Mouse (Mus musculus): ENCODE results near the gene Fam193b. TPM values are rescaled to one million over a fixed set of nuclear protein-coding genes. Genes with fewer than 3 reads are reported as not detected.

Fam193b gene
- polyA plus RNA-seq, 1 experiment from 2014 or later, result 41.1 TPM

GRCm38 (mm10) chr13:55600657-55601056, 29.7 kb upstream of the Fam193b start:
- H3K36me3 ChIP-seq (ENCODE audit: control insufficient read depth, insufficient read depth, low read length), result peaks cover 26% of the 10 kb centered on the region
- H3K9ac ChIP-seq (ENCODE audit: low read depth, low read length), result peak overlapping the region; percentile 91
- no peaks in the 10 kb centered on the region for H3K27me3 ChIP-seq (replicated peaks; ENCODE audit: control insufficient read depth, insufficient read depth, low read length)
- peak overlapping the region; percentile 86 for H3K4me3 ChIP-seq (ENCODE audit: low read length)
- peak overlapping the region; percentile 76 for H3K4me2 ChIP-seq (ENCODE audit: low read length)
- WGBS, result 15% methylated on average over 9 of the region's 9 CpGs
- peaks cover 18% of the 10 kb centered on the region for H3K4me1 ChIP-seq (ENCODE audit: control insufficient read depth, insufficient read depth, low read depth, low read length)
- no peak overlapping the region for H3K27ac ChIP-seq (ENCODE audit: low read depth, low read length)
- peak; percentile 35; the same call in 1 of the 2 replicates for ATAC-seq
- H3K9me3 ChIP-seq (ENCODE audit: control insufficient read depth, low read length), result no peaks in the 10 kb centered on the region

- Histone ChIP-seq H3K9ac (ENCODE audit: low read depth, low read length) (peak within 1 kb of the TSS; percentile 91), H3K4me2 (ENCODE audit: low read length) (peak within 1 kb of the TSS; percentile 76), H3K27me3 (replicated peaks; ENCODE audit: control insufficient read depth, insufficient read depth, low read length) (no peaks in the 10 kb centered on the region), H3K4me1 (ENCODE audit: control insufficient read depth, insufficient read depth, low read depth, low read length) (peaks cover 18% of the 10 kb centered on the region), H3K27ac (ENCODE audit: low read depth, low read length) (peak within 1 kb of the TSS; percentile 80), H3K36me3 (ENCODE audit: control insufficient read depth, insufficient read depth, low read length) (peaks cover 33% of the 10 kb centered on the region), H3K4me3 (ENCODE audit: low read length) (peak within 1 kb of the TSS; percentile 86), H3K9me3 (ENCODE audit: control insufficient read depth, low read length) (no peaks in the 10 kb centered on the region)
- peak; percentile 92 for ATAC-seq
- 9% methylated on average over 47 of the region's 51 CpGs for WGBS
Measured at GRCm38 (mm10) chr13:55599566-55600540, 28.9 kb upstream of the Fam193b start, which contains the start of gene B4galt7. TSS of gene B4galt7 (plus strand) at chr13:55599896.

- Histone ChIP-seq H3K9ac (ENCODE audit: low read depth, low read length) (no peak overlapping the region), H3K36me3 (ENCODE audit: control insufficient read depth, insufficient read depth, low read length) (peaks cover 27% of the 10 kb centered on the region), H3K27ac (ENCODE audit: low read depth, low read length) (no peak overlapping the region), H3K4me2 (ENCODE audit: low read length) (no peak overlapping the region), H3K9me3 (ENCODE audit: control insufficient read depth, low read length) (no peaks in the 10 kb centered on the region), H3K4me3 (ENCODE audit: low read length) (no peak overlapping the region), H3K4me1 (ENCODE audit: control insufficient read depth, insufficient read depth, low read depth, low read length) (peaks cover 21% of the 10 kb centered on the region), H3K27me3 (replicated peaks; ENCODE audit: control insufficient read depth, insufficient read depth, low read length) (no peaks in the 10 kb centered on the region)
- no peak for ATAC-seq
- WGBS, result 96% methylated on average over 12 of the region's 12 CpGs
Measured at GRCm38 (mm10) chr13:55596802-55597201, 25.9 kb upstream of the Fam193b start.

- no peak overlapping the region for H3K9ac ChIP-seq (ENCODE audit: low read depth, low read length)
- no peaks in the 10 kb centered on the region for H3K27me3 ChIP-seq (replicated peaks; ENCODE audit: control insufficient read depth, insufficient read depth, low read length)
- no peak overlapping the region for H3K4me3 ChIP-seq (ENCODE audit: low read length)
- peaks cover 27% of the 10 kb centered on the region for H3K36me3 ChIP-seq (ENCODE audit: control insufficient read depth, insufficient read depth, low read length)
- H3K9me3 ChIP-seq (ENCODE audit: control insufficient read depth, low read length), result no peaks in the 10 kb centered on the region
- no peak overlapping the region for H3K27ac ChIP-seq (ENCODE audit: low read depth, low read length)
- ATAC-seq, result no peak
- H3K4me1 ChIP-seq (ENCODE audit: control insufficient read depth, insufficient read depth, low read depth, low read length), result peaks cover 14% of the 10 kb centered on the region
- WGBS, result 68% methylated on average over 12 of the region's 12 CpGs
- no peak overlapping the region for H3K4me2 ChIP-seq (ENCODE audit: low read length)
Measured at GRCm38 (mm10) chr13:55595375-55595774, 24.5 kb upstream of the Fam193b start.

GRCm38 (mm10) chr13:55593254-55593747, 22.4 kb upstream of the Fam193b start:
- Histone ChIP-seq H3K9me3 (ENCODE audit: control insufficient read depth, low read length) (no peaks in the 10 kb centered on the region), H3K4me1 (ENCODE audit: control insufficient read depth, insufficient read depth, low read depth, low read length) (peaks cover 7% of the 10 kb centered on the region), H3K4me2 (ENCODE audit: low read length) (peak overlapping the region; percentile 81), H3K4me3 (ENCODE audit: low read length) (peak overlapping the region; percentile 85), H3K9ac (ENCODE audit: low read depth, low read length) (peak overlapping the region; percentile 91), H3K27ac (ENCODE audit: low read depth, low read length) (peak overlapping the region; percentile 79), H3K36me3 (ENCODE audit: control insufficient read depth, insufficient read depth, low read length) (peaks cover 27% of the 10 kb centered on the region), H3K27me3 (replicated peaks; ENCODE audit: control insufficient read depth, insufficient read depth, low read length) (no peaks in the 10 kb centered on the region)
- WGBS, result under 1% methylated on average over 31 of the region's 31 CpGs
- ATAC-seq, result peak; percentile 74

GRCm38 (mm10) chr13:55592512-55593253, 21.8 kb upstream of the Fam193b start:
- ATAC-seq, result peak; percentile 98
- Histone ChIP-seq H3K27me3 (replicated peaks; ENCODE audit: control insufficient read depth, insufficient read depth, low read length) (no peaks in the 10 kb centered on the region), H3K9ac (ENCODE audit: low read depth, low read length) (peak overlapping the region; percentile 91), H3K9me3 (ENCODE audit: control insufficient read depth, low read length) (no peaks in the 10 kb centered on the region), H3K27ac (ENCODE audit: low read depth, low read length) (peak overlapping the region; percentile 79), H3K4me3 (ENCODE audit: low read length) (peak overlapping the region; percentile 85), H3K4me1 (ENCODE audit: control insufficient read depth, insufficient read depth, low read depth, low read length) (peaks cover 7% of the 10 kb centered on the region), H3K4me2 (ENCODE audit: low read length) (peak overlapping the region; percentile 81), H3K36me3 (ENCODE audit: control insufficient read depth, insufficient read depth, low read length) (peaks cover 26% of the 10 kb centered on the region)
- WGBS, result 5% methylated on average over 29 of the region's 29 CpGs

GRCm38 (mm10) chr13:55591961-55592490, 21.1 kb upstream of the Fam193b start:
- ATAC-seq, result peak; percentile 9; the same call in 1 of the 2 replicates
- H3K4me2 ChIP-seq (ENCODE audit: low read length), result no peak overlapping the region
- peaks cover 20% of the 10 kb centered on the region for H3K36me3 ChIP-seq (ENCODE audit: control insufficient read depth, insufficient read depth, low read length)
- WGBS, result 73% methylated on average over 4 of the region's 4 CpGs
- H3K4me3 ChIP-seq (ENCODE audit: low read length), result no peak overlapping the region
- no peaks in the 10 kb centered on the region for H3K27me3 ChIP-seq (replicated peaks; ENCODE audit: control insufficient read depth, insufficient read depth, low read length)
- H3K4me1 ChIP-seq (ENCODE audit: control insufficient read depth, insufficient read depth, low read depth, low read length), result peaks cover 7% of the 10 kb centered on the region
- no peak overlapping the region for H3K9ac ChIP-seq (ENCODE audit: low read depth, low read length)
- H3K27ac ChIP-seq (ENCODE audit: low read depth, low read length), result no peak overlapping the region
- H3K9me3 ChIP-seq (ENCODE audit: control insufficient read depth, low read length), result no peaks in the 10 kb centered on the region

GRCm38 (mm10) chr13:55578086-55578485, 7.2 kb upstream of the Fam193b start:
- WGBS, result 85% methylated on average over 4 of the region's 4 CpGs
- Histone ChIP-seq H3K27ac (ENCODE audit: low read depth, low read length) (no peak overlapping the region), H3K27me3 (replicated peaks; ENCODE audit: control insufficient read depth, insufficient read depth, low read length) (no peaks in the 10 kb centered on the region), H3K4me2 (ENCODE audit: low read length) (no peak overlapping the region), H3K36me3 (ENCODE audit: control insufficient read depth, insufficient read depth, low read length) (no peaks in the 10 kb centered on the region), H3K4me1 (ENCODE audit: control insufficient read depth, insufficient read depth, low read depth, low read length) (no peaks in the 10 kb centered on the region), H3K4me3 (ENCODE audit: low read length) (no peak overlapping the region), H3K9me3 (ENCODE audit: control insufficient read depth, low read length) (no peaks in the 10 kb centered on the region), H3K9ac (ENCODE audit: low read depth, low read length) (no peak overlapping the region)
- ATAC-seq, result no peak
